Mouse (Mus musculus): ENCODE measurements at regions not wholly inside any gene's neighbourhood (a gene's known extent, or its start where the extent isn't known, plus 50 kb on each side); places are given as distances from the start of the nearest gene placed in this dataset.

GRCm38 (mm10) chr1:41825223-41825622 lies 870.3 kb upstream of the Pou3f3 start:
- DNase-seq (ENCODE audit: low spot score) = no peak
- no peak overlapping the region for H3K4me2 ChIP-seq (replicated peaks; ENCODE audit: low read depth)

DNA sequence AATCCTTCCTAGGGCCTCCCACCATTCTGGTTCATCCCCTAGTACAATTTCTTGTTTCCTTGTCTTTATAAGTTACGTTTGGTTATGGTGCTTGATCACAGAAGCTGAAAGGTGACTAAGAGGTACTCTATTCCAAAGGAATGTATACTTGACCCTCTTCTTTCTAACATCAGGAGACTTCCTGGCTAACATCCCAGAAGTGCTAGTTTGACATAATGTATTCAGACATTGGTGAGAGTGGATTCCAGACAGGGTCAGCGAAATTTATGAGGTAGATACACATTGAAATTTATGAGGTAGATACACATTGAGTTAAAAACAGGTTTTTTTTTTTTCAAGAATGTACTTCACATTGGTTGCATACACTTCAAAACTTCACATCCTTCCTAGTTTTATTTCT lies 863.9 kb upstream of the Pou3f3 start:
- no peak for DNase-seq (ENCODE audit: low spot score)
- Histone ChIP-seq H3K4me1 (replicated peaks; ENCODE audit: control insufficient read depth, insufficient read depth) (no peaks in the 10 kb centered on the region), H3K9me3 (ENCODE audit: control insufficient read depth, low read length) (no peaks in the 10 kb centered on the region), H3K4me3 (ENCODE audit: low read depth, low read length) (no peak overlapping the region), H3K27me3 (ENCODE audit: control insufficient read depth, insufficient read depth, low read length) (no peaks in the 10 kb centered on the region), H3K36me3 (ENCODE audit: control insufficient read depth, insufficient read depth, low read length) (no peaks in the 10 kb centered on the region), H3K9ac (ENCODE audit: low read length) (no peak overlapping the region), H3K27ac (replicated peaks) (no peak overlapping the region), H3K4me2 (replicated peaks; ENCODE audit: low read depth) (no peak overlapping the region)
- ATAC-seq (ENCODE audit: low FRiP score, low TSS enrichment) = no peak
- 53% methylated on average over 2 of the region's 2 CpGs for WGBS
- TF ChIP-seq CTCF (IDR thresholded peaks at IDR 0.05; ENCODE audit: low read depth) (no peak), EP300 (optimal IDR thresholded peaks at IDR 0.05) (no peak)

More at GRCm38 (mm10) chr1:41825223-41825622, 870.3 kb upstream of the Pou3f3 start:
- no peaks in the 10 kb centered on the region for H3K27me3 ChIP-seq (ENCODE audit: control insufficient read depth, insufficient read depth, low read length)
- H3K4me1 ChIP-seq (replicated peaks; ENCODE audit: control insufficient read depth, insufficient read depth) = no peaks in the 10 kb centered on the region
- no peak for ATAC-seq (ENCODE audit: low FRiP score, low TSS enrichment)
- WGBS = 76% methylated on average over 4 of the region's 4 CpGs
- no peaks in the 10 kb centered on the region for H3K36me3 ChIP-seq (ENCODE audit: control insufficient read depth, insufficient read depth, low read length)
- no peak overlapping the region for H3K27ac ChIP-seq (replicated peaks)
- H3K4me3 ChIP-seq (ENCODE audit: low read depth, low read length) = no peak overlapping the region
- no peaks in the 10 kb centered on the region for H3K9me3 ChIP-seq (ENCODE audit: control insufficient read depth, low read length)
- H3K9ac ChIP-seq (ENCODE audit: low read length) = no peak overlapping the region
- TF ChIP-seq CTCF (IDR thresholded peaks at IDR 0.05; ENCODE audit: low read depth) (no peak), EP300 (optimal IDR thresholded peaks at IDR 0.05) (no peak)
